Mouse (Mus musculus) forebrain, embryonic 14.5 days (tissue): ENCODE measurements at regions not wholly inside any gene's neighbourhood (a gene's known extent, or its start where the extent isn't known, plus 50 kb on each side); places are given as distances from the start of the nearest gene placed in this dataset.

Source experiments
- ATAC-seq: fragments of 200-750 bp; cut with Nextera tagmentation; 2 replicates; pipeline ENCODE4 v1.8.0; 2017; ENCODE audit warnings: mild to moderate bottlenecking, moderate library complexity
- DNase-seq: peaks from one replicate; pipeline ENCODE4 v3.0.0-alpha.2; 2015; ENCODE audit warnings: low spot score
- H3K27ac ChIP-seq: fragments of 300-500 bp; sonication (generic); 2 replicates; pipeline ENCODE4 v1.5.1; 2014; ENCODE audit warnings: low read depth, mild to moderate bottlenecking, control low read depth, low read length, moderate library complexity
- H3K27me3 ChIP-seq: fragments of 300-500 bp; sonication (generic); replicated peaks from 2 replicates; pipeline ENCODE4 v1.6.1; 2014; ENCODE audit warnings: low read length, control low read depth, mixed read lengths; ENCODE audit not compliant: control insufficient read depth, insufficient read depth
- H3K36me3 ChIP-seq: fragments of 300-500 bp; sonication (generic); 2 replicates; pipeline ENCODE4 v1.6.1; 2014; ENCODE audit warnings: low read length, control low read depth; ENCODE audit not compliant: control insufficient read depth, insufficient read depth
- H3K4me1 ChIP-seq: fragments of 300-500 bp; sonication (generic); 2 replicates; pipeline ENCODE4 v1.6.1; 2014; ENCODE audit warnings: antibody characterized with exemption, low read length, control low read depth; ENCODE audit not compliant: control insufficient read depth, insufficient read depth
- H3K4me2 ChIP-seq: fragments of 300-500 bp; sonication (generic); 2 replicates; pipeline ENCODE4 v1.6.1; 2014; ENCODE audit warnings: mild to moderate bottlenecking, control low read depth, low read length
- H3K4me3 ChIP-seq: fragments of 300-500 bp; sonication (generic); 2 replicates; pipeline ENCODE4 v1.5.1; 2014; ENCODE audit warnings: low read depth, low read length, control low read depth
- H3K9ac ChIP-seq: fragments of 300-500 bp; sonication (generic); 2 replicates; pipeline ENCODE4 v1.6.1; 2014; ENCODE audit warnings: mild to moderate bottlenecking, low read length, control low read depth, moderate library complexity
- H3K9me3 ChIP-seq: fragments of 300-500 bp; sonication (generic); replicated peaks from 2 replicates; pipeline ENCODE4 v1.6.1; 2016; ENCODE audit warnings: low read length, control low read depth, mixed read lengths; ENCODE audit not compliant: control insufficient read depth
- WGBS: fragments of 180-500 bp; shearing (Covaris S2); extraction: QIAGEN DNeasy Blood & Tissue Kit; methylation state at CpG from one replicate; pipeline ENCODE4 v1.1.7; 2014; 5-methylcytosine and 5-hydroxymethylcytosine counted together

GRCm38 (mm10) chr2:105615891-105616733, 52.6 kb upstream of the Pax6 start:
- Histone ChIP-seq H3K4me1 (peaks cover 20% of the 10 kb centered on the region), H3K4me3 (no peak overlapping the region), H3K4me2 (peak overlapping the region; percentile 20), H3K9ac (no peak overlapping the region; the same call in 1 of the 2 replicates), H3K27ac (no peak overlapping the region; the same call in 1 of the 2 replicates), H3K27me3 (no peaks in the 10 kb centered on the region), H3K36me3 (no peaks in the 10 kb centered on the region), H3K9me3 (no peaks in the 10 kb centered on the region)
- WGBS: 13% methylated on average over 18 of the region's 18 CpGs
- ATAC-seq (peak; percentile 76), DNase-seq (peak; percentile 87)
